Mouse (Mus musculus): ENCODE data around the gene Gm11239. TPM values are rescaled to one million over a fixed set of nuclear protein-coding genes. Genes with fewer than 3 reads are reported as not detected.
"Not testable (repeated sequence)": the region's sequence is repeated elsewhere in the genome, so short reads cannot be mapped to it uniquely, and the experiment has no call there.

The Gm11239 gene
- polyA plus RNA-seq (2014; fragmentation: Nextera tagmentation; extraction: Ambion mirVana) = not detected in 2 replicates

DNA sequence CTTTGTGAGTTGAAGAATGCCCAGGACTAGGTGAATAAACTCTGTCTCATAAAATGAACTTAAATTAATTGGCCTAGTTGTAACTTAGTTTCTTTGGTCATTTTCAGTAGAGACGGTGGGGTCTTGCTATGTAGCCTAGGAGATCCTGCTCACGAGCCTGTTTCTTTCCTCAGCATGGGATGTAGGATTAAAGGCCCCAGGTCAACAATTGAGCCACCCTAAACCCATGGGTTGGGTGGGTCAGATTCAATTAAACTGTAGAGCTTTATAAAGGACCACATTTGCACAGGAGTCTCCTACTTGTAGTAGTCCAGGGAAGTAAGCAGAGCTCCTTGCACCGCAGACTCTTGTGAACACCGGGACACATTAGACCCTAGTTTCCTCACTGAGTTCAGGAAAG, at the start of gene Gm11239:
Gene Gm11239, plus strand, starts transcription at position 301 of the 400 bp plus-strand sequence.
- not testable (repeated sequence) for H3K9ac ChIP-seq (replicated peaks; ENCODE audit: low read depth, low read length); H3K4me2 ChIP-seq (ENCODE audit: low read depth, low read length); H3K9me3 ChIP-seq (ENCODE audit: control insufficient read depth, low read length); H3K36me3 ChIP-seq (ENCODE audit: control insufficient read depth, insufficient read depth, low read length); H3K4me3 ChIP-seq (ENCODE audit: low read depth, low read length); ATAC-seq (ENCODE audit: low read depth); H3K27ac ChIP-seq (ENCODE audit: low read depth, low read length); H3K4me1 ChIP-seq (ENCODE audit: control insufficient read depth, insufficient read depth, low read length); H3K27me3 ChIP-seq (ENCODE audit: control insufficient read depth, insufficient read depth, low read length)
- no CpG with 5 or more reads among the region's 4 CpGs for WGBS

DNA sequence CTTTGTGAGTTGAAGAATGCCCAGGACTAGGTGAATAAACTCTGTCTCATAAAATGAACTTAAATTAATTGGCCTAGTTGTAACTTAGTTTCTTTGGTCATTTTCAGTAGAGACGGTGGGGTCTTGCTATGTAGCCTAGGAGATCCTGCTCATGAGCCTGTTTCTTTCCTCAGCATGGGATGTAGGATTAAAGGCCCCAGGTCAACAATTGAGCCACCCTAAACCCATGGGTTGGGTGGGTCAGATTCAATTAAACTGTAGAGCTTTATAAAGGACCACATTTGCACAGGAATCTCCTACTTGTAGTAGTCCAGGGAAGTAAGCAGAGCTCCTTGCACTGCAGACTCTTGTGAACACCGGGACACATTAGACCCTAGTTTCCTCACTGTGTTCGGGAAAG, 45.5 kb upstream of the Gm11239 start, which contains the start of gene Gm11237:
Gene Gm11237, plus strand, starts transcription at position 301 of the 400 bp plus-strand sequence.
- H3K27ac ChIP-seq (ENCODE audit: low read depth, low read length); H3K4me3 ChIP-seq (ENCODE audit: low read depth, low read length); H3K4me1 ChIP-seq (ENCODE audit: control insufficient read depth, insufficient read depth, low read length); H3K27me3 ChIP-seq (ENCODE audit: control insufficient read depth, insufficient read depth, low read length); H3K9me3 ChIP-seq (ENCODE audit: control insufficient read depth, low read length); H3K36me3 ChIP-seq (ENCODE audit: control insufficient read depth, insufficient read depth, low read length); ATAC-seq (ENCODE audit: low read depth); H3K4me2 ChIP-seq (ENCODE audit: low read depth, low read length); H3K9ac ChIP-seq (replicated peaks; ENCODE audit: low read depth, low read length): not testable (repeated sequence)
- WGBS = no CpG with 5 or more reads among the region's 3 CpGs

DNA sequence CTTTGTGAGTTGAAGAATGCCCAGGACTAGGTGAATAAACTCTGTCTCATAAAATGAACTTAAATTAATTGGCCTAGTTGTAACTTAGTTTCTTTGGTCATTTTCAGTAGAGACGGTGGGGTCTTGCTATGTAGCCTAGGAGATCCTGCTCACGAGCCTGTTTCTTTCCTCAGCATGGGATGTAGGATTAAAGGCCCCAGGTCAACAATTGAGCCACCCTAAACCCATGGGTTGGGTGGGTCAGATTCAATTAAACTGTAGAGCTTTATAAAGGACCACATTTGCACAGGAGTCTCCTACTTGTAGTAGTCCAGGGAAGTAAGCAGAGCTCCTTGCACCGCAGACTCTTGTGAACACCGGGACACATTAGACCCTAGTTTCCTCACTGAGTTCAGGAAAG, 30.3 kb upstream of the Gm11239 start, which contains the start of gene Gm11236:
Gene Gm11236, plus strand, starts transcription at position 301 of the 400 bp plus-strand sequence.
- H3K27ac ChIP-seq (ENCODE audit: low read depth, low read length); H3K27me3 ChIP-seq (ENCODE audit: control insufficient read depth, insufficient read depth, low read length); ATAC-seq (ENCODE audit: low read depth); H3K9me3 ChIP-seq (ENCODE audit: control insufficient read depth, low read length); H3K4me2 ChIP-seq (ENCODE audit: low read depth, low read length); H3K4me3 ChIP-seq (ENCODE audit: low read depth, low read length); H3K9ac ChIP-seq (replicated peaks; ENCODE audit: low read depth, low read length); H3K36me3 ChIP-seq (ENCODE audit: control insufficient read depth, insufficient read depth, low read length); H3K4me1 ChIP-seq (ENCODE audit: control insufficient read depth, insufficient read depth, low read length): not testable (repeated sequence)
- WGBS = no CpG with 5 or more reads among the region's 4 CpGs

DNA sequence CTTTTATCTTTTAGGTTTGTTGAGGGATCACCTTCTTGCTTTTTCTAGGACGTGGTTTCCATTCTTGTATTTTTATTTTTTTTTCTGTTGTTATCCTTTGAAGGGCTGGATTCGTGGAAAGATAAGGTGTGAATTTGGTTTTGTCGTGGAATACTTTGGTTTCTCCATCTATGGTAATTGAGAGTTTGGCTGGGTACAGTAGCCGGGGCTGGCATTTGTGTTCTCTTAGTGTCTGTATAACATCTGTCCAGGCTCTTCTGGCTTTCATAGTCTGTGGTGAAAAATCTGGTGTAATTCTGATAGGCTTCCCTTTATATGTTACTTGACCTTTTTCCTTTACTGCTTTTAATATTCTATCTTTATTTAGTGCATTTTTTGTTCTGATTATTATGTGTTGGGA, 6.3 kb upstream of the Gm11239 start:
- H3K4me1 ChIP-seq (ENCODE audit: control insufficient read depth, insufficient read depth, low read length); H3K27ac ChIP-seq (ENCODE audit: low read depth, low read length); ATAC-seq (ENCODE audit: low read depth); H3K4me2 ChIP-seq (ENCODE audit: low read depth, low read length); H3K9me3 ChIP-seq (ENCODE audit: control insufficient read depth, low read length); H3K36me3 ChIP-seq (ENCODE audit: control insufficient read depth, insufficient read depth, low read length); H3K27me3 ChIP-seq (ENCODE audit: control insufficient read depth, insufficient read depth, low read length); H3K4me3 ChIP-seq (ENCODE audit: low read depth, low read length); H3K9ac ChIP-seq (replicated peaks; ENCODE audit: low read depth, low read length): not testable (repeated sequence)
- whole genome bisulfite sequencing = 84% methylated on average over 4 of the region's 4 CpGs

DNA sequence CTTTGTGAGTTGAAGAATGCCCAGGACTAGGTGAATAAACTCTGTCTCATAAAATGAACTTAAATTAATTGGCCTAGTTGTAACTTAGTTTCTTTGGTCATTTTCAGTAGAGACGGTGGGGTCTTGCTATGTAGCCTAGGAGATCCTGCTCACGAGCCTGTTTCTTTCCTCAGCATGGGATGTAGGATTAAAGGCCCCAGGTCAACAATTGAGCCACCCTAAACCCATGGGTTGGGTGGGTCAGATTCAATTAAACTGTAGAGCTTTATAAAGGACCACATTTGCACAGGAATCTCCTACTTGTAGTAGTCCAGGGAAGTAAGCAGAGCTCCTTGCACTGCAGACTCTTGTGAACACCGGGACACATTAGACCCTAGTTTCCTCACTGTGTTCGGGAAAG, 15.1 kb downstream of the Gm11239 start, which contains the start of gene Gm428:
Gene Gm428, plus strand, starts transcription at position 301 of the 400 bp plus-strand sequence.
- not testable (repeated sequence) for H3K27me3 ChIP-seq (ENCODE audit: control insufficient read depth, insufficient read depth, low read length); H3K27ac ChIP-seq (ENCODE audit: low read depth, low read length); ATAC-seq (ENCODE audit: low read depth); H3K36me3 ChIP-seq (ENCODE audit: control insufficient read depth, insufficient read depth, low read length); H3K4me1 ChIP-seq (ENCODE audit: control insufficient read depth, insufficient read depth, low read length); H3K4me2 ChIP-seq (ENCODE audit: low read depth, low read length); H3K9ac ChIP-seq (replicated peaks; ENCODE audit: low read depth, low read length); H3K9me3 ChIP-seq (ENCODE audit: control insufficient read depth, low read length); H3K4me3 ChIP-seq (ENCODE audit: low read depth, low read length)
- WGBS = no CpG with 5 or more reads among the region's 4 CpGs

DNA sequence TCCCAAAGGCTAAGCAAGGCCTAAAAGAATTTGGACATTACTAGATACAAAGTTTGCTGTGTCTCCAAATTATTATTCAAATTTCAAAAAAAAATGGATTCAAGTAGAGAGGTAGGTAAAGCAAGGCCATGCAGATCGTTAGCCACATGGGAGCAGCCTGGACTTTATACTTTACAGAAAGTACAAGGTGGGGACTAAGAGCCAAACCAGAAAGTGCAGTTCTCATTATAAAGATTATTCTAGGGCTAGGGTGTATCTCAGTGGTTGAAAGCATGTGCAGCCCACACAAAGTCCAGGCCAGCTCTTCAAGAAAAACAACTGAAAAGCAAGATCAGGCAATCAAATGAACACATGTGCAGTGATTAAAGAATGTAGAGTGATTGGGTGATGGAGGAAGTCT, 50.6 kb downstream of the Gm11239 start:
- H3K27me3 ChIP-seq (ENCODE audit: control insufficient read depth, insufficient read depth, low read length) = no peaks in the 10 kb centered on the region
- H3K36me3 ChIP-seq (ENCODE audit: control insufficient read depth, insufficient read depth, low read length) = no peaks in the 10 kb centered on the region
- H3K4me3 ChIP-seq (ENCODE audit: low read depth, low read length) = no peak overlapping the region
- no peaks in the 10 kb centered on the region for H3K9me3 ChIP-seq (ENCODE audit: control insufficient read depth, low read length)
- no peak overlapping the region for H3K4me2 ChIP-seq (ENCODE audit: low read depth, low read length)
- no peak overlapping the region for H3K9ac ChIP-seq (replicated peaks; ENCODE audit: low read depth, low read length)
- no peaks in the 10 kb centered on the region for H3K4me1 ChIP-seq (ENCODE audit: control insufficient read depth, insufficient read depth, low read length)
- no peak overlapping the region for H3K27ac ChIP-seq (ENCODE audit: low read depth, low read length)
- no peak for ATAC-seq (ENCODE audit: low read depth)
- WGBS = 94% methylated on average over 1 of the region's 1 CpGs

DNA sequence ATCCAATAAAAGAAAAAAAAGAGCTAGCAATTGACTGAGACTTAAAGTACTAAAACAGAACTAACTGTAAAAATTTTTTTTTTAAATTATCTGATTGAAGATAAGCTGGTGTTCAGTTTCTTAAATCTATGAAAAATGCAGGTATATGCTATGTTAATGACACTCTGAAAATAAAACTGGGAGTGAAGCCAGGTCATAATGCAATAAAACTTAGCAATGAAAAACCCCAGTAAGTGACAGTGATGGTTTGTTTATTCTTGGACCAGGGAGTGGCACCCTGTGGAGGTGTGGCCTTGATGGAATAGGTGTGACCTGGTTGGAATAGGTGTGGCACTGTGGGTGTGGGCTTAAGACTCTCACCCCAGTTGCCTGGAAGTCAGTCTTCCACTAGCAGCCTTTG, 51.7 kb downstream of the Gm11239 start:
- Histone ChIP-seq H3K4me3 (ENCODE audit: low read depth, low read length) (no peak overlapping the region), H3K9ac (replicated peaks; ENCODE audit: low read depth, low read length) (no peak overlapping the region), H3K27ac (ENCODE audit: low read depth, low read length) (no peak overlapping the region), H3K9me3 (ENCODE audit: control insufficient read depth, low read length) (no peaks in the 10 kb centered on the region), H3K27me3 (ENCODE audit: control insufficient read depth, insufficient read depth, low read length) (no peaks in the 10 kb centered on the region), H3K36me3 (ENCODE audit: control insufficient read depth, insufficient read depth, low read length) (no peaks in the 10 kb centered on the region), H3K4me1 (ENCODE audit: control insufficient read depth, insufficient read depth, low read length) (no peaks in the 10 kb centered on the region), H3K4me2 (ENCODE audit: low read depth, low read length) (no peak overlapping the region)
- no peak for ATAC-seq (ENCODE audit: low read depth)

Other genes with a start within 250 kb of the Gm11239 start
- gene Gm11238, start 60.5 kb upstream of the Gm11239 start, polyA plus RNA-seq (2014; fragmentation: Nextera tagmentation; extraction: Ambion mirVana) = not detected in 2 replicates
- gene Gm11237, start 45.4 kb upstream of the Gm11239 start, polyA plus RNA-seq (2014; fragmentation: Nextera tagmentation; extraction: Ambion mirVana) = not detected in 2 replicates
- not detected in 2 replicates for gene Gm11236, start 30.2 kb upstream of the Gm11239 start, polyA plus RNA-seq (2014; fragmentation: Nextera tagmentation; extraction: Ambion mirVana)
- gene Gm428, start 15.2 kb downstream of the Gm11239 start, polyA plus RNA-seq (2014; fragmentation: Nextera tagmentation; extraction: Ambion mirVana) = not detected in 2 replicates
- gene Rasef, start 122.6 kb downstream of the Gm11239 start, polyA plus RNA-seq (2014; fragmentation: Nextera tagmentation; extraction: Ambion mirVana) = 0.60 and 0.62 TPM in 2 replicates
- not detected in 2 replicates for gene Gm11758, start 207.9 kb downstream of the Gm11239 start, polyA plus RNA-seq (2014; fragmentation: Nextera tagmentation; extraction: Ambion mirVana)
- not detected in 2 replicates for gene Gm11757, start 222.8 kb downstream of the Gm11239 start, polyA plus RNA-seq (2014; fragmentation: Nextera tagmentation; extraction: Ambion mirVana)
- gene Gm13871, start 237.6 kb downstream of the Gm11239 start, polyA plus RNA-seq (2014; fragmentation: Nextera tagmentation; extraction: Ambion mirVana) = not detected in 2 replicates

Measured in neural tube, embryonic 14.5 days (tissue).